Mouse (Mus musculus) liver, embryonic 15.5 days (tissue): ENCODE results near the gene Inpp4a. TPM values are rescaled to one million over a fixed set of nuclear protein-coding genes. Genes with fewer than 3 reads are reported as not detected.
A peak's percentile ranks its signal among the peaks of the same experiment; 100 is the strongest.

Experiments
- ATAC-seq: fragments of 200-750 bp; cut with Nextera tagmentation; 2 replicates; pipeline ENCODE4 v1.8.0; 2017; ENCODE audit warnings: moderate number of reproducible peaks, mild to moderate bottlenecking, moderate library complexity; ENCODE audit not compliant: insufficient read depth
- H3K27ac ChIP-seq: fragments of 300-500 bp; sonication (generic); replicated peaks from 2 replicates; pipeline ENCODE4 v1.5.1; 2015; ENCODE audit warnings: mild to moderate bottlenecking, inconsistent platforms
- H3K27me3 ChIP-seq: fragments of 300-500 bp; sonication (generic); 2 replicates; pipeline ENCODE4 v1.6.1; 2015; ENCODE audit warnings: mild to moderate bottlenecking, inconsistent platforms
- H3K36me3 ChIP-seq: fragments of 300-500 bp; sonication (generic); replicated peaks from 2 replicates; pipeline ENCODE4 v1.6.1; 2015; ENCODE audit warnings: moderate library complexity, mild to moderate bottlenecking, inconsistent platforms
- H3K4me1 ChIP-seq: fragments of 300-500 bp; sonication (generic); replicated peaks from 2 replicates; pipeline ENCODE4 v1.6.1; 2015; ENCODE audit warnings: inconsistent platforms
- H3K4me2 ChIP-seq: fragments of 300-500 bp; sonication (generic); 2 replicates; pipeline ENCODE4 v1.6.1; 2015; ENCODE audit warnings: moderate library complexity, mild to moderate bottlenecking, inconsistent platforms
- H3K4me3 ChIP-seq: fragments of 300-500 bp; sonication (generic); replicated peaks from 2 replicates; pipeline ENCODE4 v1.5.1; 2015; ENCODE audit warnings: mild to moderate bottlenecking, inconsistent platforms
- H3K9ac ChIP-seq: fragments of 300-500 bp; sonication (generic); 2 replicates; pipeline ENCODE4 v1.6.1; 2015; ENCODE audit warnings: moderate library complexity, mild to moderate bottlenecking, inconsistent platforms
- H3K9me3 ChIP-seq: fragments of 300-500 bp; sonication (generic); replicated peaks from 2 replicates; pipeline ENCODE4 v1.6.1; 2016; ENCODE audit warnings: inconsistent platforms
- WGBS: fragments of 180-500 bp; shearing (Covaris S2); methylation state at CpG from one replicate; pipeline ENCODE4 v1.1.7; 2015; ENCODE audit warnings: mixed read lengths; ENCODE audit not compliant: insufficient replicate concordance; 5-methylcytosine and 5-hydroxymethylcytosine counted together
- polyA plus RNA-seq: library from polyadenylated mRNA; unstranded; fragments of >200 nt; fragmentation: Nextera tagmentation; extraction: Ambion mirVana; gene quantifications from 2 replicates; pipeline ENCODE4 v1.2.1, GENCODE M21; 2015

Inpp4a gene
- polyA plus RNA-seq, 1 experiment from 2014 or later, result 4.4 TPM

- Histone ChIP-seq H3K4me1 (no peaks in the 10 kb centered on the region), H3K27me3 (no peaks in the 10 kb centered on the region), H3K27ac (no peak overlapping the region), H3K4me3 (no peak overlapping the region), H3K9ac (no peak overlapping the region), H3K36me3 (peaks cover 19% of the 10 kb centered on the region), H3K4me2 (no peak overlapping the region), H3K9me3 (no peaks in the 10 kb centered on the region)
- ATAC-seq, result no peak
- 47% methylated on average over 1 of the region's 1 CpGs for WGBS
Measured at GRCm38 (mm10) chr1:37415394-37415793, 115.7 kb downstream of the Inpp4a start.

- Histone ChIP-seq H3K4me1 (0 out of 2 replicates have a peak, but pooled peaks cover 4% of the 10 kb centered on the region), H3K27ac (no peak overlapping the region), H3K9me3 (no peaks in the 10 kb centered on the region), H3K9ac (no peak overlapping the region), H3K4me2 (no peak overlapping the region), H3K27me3 (no peaks in the 10 kb centered on the region), H3K4me3 (no peak overlapping the region), H3K36me3 (peaks cover 32% of the 10 kb centered on the region)
- 65% methylated on average over 1 of the region's 1 CpGs for WGBS
- ATAC-seq, result peak; percentile 62
Measured at GRCm38 (mm10) chr1:37419420-37419819, 119.8 kb downstream of the Inpp4a start.

GRCm38 (mm10) chr1:37427144-37427875 is 127.6 kb downstream of the Inpp4a start:
- H3K36me3 ChIP-seq, result peaks cover 38% of the 10 kb centered on the region
- H3K4me3 ChIP-seq, result no peak overlapping the region
- peaks cover 36% of the 10 kb centered on the region for H3K4me1 ChIP-seq
- no peak overlapping the region for H3K9ac ChIP-seq
- H3K9me3 ChIP-seq, result no peaks in the 10 kb centered on the region
- no peaks in the 10 kb centered on the region for H3K27me3 ChIP-seq
- ATAC-seq, result no peak
- no peak overlapping the region for H3K4me2 ChIP-seq
- 86% methylated on average over 8 of the region's 8 CpGs for WGBS
- H3K27ac ChIP-seq, result no peak overlapping the region; the same call in 1 of the 2 replicates

DNA sequence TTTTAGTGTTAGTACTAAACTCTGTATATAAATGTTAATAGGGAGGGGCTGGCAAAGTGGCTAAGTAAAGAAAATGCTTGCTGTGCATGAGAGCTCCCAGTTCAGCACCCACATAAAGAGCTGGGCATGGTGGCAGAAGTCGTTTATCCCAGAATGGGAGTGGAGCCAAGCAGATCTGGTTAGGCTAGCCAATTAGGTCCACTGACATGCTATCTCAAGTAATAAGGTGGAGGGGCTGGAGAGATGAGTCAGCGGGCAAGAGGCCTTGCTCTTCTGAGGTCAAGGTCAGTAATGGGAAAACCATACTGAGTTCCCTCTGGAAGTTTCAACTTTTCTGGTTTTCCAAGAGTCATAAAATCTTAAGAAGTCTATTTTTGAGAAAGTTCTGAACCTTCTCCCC is 129.2 kb downstream of the Inpp4a start:
- H3K27me3 ChIP-seq, result no peaks in the 10 kb centered on the region
- ATAC-seq, result no peak
- peak overlapping the region; percentile 86 for H3K9ac ChIP-seq
- peak overlapping the region; percentile 91 for H3K4me3 ChIP-seq
- H3K27ac ChIP-seq, result peak overlapping the region; percentile 92; the same call in 1 of the 2 replicates
- H3K4me1 ChIP-seq, result peaks cover 42% of the 10 kb centered on the region
- H3K36me3 ChIP-seq, result peaks cover 48% of the 10 kb centered on the region
- peak overlapping the region; percentile 82 for H3K4me2 ChIP-seq
- H3K9me3 ChIP-seq, result no peaks in the 10 kb centered on the region
- WGBS, result 28% methylated on average over 2 of the region's 2 CpGs

DNA sequence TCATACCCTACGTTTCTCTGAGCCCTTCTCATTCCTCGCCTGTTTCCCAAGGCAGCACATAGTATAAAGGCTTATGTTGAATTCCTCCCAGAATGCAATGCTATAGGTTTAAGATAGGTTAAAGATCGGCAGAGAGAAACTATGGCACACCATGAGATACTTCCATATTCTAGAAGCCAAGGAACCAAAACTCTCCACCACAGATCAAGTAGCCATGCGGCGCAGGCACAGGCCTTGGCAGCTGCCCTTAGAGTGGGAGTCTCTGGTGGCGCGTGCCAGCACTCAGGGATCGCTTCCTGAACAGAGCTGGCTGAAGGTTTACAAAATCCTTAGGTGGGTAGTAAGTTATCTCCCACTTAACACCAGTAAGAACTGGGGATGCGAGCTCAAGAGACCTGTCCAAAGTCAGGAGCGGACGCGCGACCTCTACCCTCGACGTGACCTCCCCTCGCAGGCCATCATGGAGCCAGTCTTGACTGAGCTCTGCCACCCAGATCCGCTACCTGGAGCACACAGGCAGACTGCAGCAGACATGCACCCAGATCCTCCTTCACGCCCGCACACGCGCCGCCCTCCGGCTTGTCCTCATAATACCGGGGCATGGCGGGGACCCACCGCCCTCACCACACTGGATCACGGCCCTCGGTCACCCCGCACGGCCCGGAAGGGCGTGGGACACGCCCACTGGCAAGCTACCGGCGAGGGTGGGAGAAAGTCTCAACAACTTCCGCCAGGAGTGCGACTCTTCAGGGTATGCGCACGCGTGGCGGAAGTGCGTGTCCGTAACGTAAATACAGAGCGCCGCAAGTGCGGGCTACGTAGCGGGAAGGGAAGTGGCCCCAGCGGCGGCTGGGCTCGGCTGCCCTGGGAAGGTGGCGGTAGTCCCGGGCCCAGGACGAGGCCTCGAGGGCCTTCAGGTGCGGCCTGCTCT is 130.0 kb downstream of the Inpp4a start, which contains the start of the genes Coa5 and Unc50:
Gene Coa5 (minus strand): TSS at position 738 of the 931 bp plus-strand sequence.
Gene Unc50 (plus strand): TSS at position 774 of the 931 bp plus-strand sequence.
- H3K27me3 ChIP-seq, result no peaks in the 10 kb centered on the region
- peak within 1 kb of the TSS; percentile 86 for H3K9ac ChIP-seq
- ATAC-seq, result peak; percentile 95
- peak within 1 kb of the TSS; percentile 91 for H3K4me3 ChIP-seq
- peak within 1 kb of the TSS; percentile 82 for H3K4me2 ChIP-seq
- H3K27ac ChIP-seq, result peak within 1 kb of the TSS; percentile 92
- H3K9me3 ChIP-seq, result no peaks in the 10 kb centered on the region
- H3K4me1 ChIP-seq, result peaks cover 42% of the 10 kb centered on the region
- under 1% methylated on average over 57 of the region's 57 CpGs for WGBS
- H3K36me3 ChIP-seq, result peaks cover 46% of the 10 kb centered on the region

DNA sequence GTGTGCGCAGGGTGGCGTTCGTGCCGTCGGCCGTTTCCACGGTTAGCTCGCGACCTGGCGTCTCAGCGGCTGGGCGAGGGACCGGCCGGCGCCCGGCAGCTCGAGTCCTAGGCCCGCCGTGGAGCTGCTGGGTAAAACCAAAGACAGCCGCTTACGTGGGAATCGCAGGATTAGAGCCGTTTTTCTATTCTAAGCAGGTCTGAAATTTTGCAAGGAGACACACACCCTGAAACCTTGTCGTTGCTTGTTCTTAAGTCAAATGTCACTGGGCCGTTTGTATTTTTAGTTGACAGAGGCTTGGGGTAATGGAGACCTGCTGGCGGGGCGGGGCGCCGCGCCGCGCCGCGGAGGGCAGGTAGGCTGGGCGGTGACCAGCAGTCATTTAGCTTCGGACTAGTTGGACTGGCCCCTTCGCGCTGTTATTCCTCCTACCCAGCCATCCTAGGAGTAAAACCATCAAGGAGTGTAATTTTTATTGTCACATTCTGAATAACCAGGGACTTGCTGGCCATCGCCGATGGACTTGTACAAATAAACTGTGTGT is 130.7 kb downstream of the Inpp4a start:
- Histone ChIP-seq H3K27ac (peak overlapping the region; percentile 92), H3K4me2 (peak overlapping the region; percentile 82), H3K27me3 (no peaks in the 10 kb centered on the region), H3K4me3 (peak overlapping the region; percentile 91), H3K36me3 (peaks cover 47% of the 10 kb centered on the region), H3K9ac (peak overlapping the region; percentile 86), H3K9me3 (no peaks in the 10 kb centered on the region), H3K4me1 (peaks cover 43% of the 10 kb centered on the region)
- peak; percentile 73 for ATAC-seq
- under 1% methylated on average over 40 of the region's 40 CpGs for WGBS

DNA sequence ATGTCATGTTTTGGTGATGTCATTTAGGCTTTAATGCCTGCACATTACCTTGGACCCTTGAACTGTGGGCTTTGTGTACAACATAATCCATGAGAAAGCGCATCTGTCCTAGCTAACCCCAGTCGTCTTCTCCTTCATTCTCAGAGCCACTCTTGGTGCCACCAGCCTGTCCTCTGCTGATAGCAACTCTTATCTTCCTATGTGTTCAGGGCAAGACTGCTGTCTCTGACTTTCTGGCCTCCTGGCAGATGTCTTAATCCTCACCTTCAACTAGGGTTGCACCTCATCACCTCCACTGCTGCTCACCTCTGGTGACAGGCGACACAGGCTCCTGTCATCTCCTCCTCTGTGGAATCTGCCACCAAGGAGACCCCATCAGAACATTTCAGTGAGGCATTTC is 136.8 kb downstream of the Inpp4a start:
- Histone ChIP-seq H3K4me2 (peak overlapping the region; percentile 46), H3K4me1 (peaks cover 32% of the 10 kb centered on the region), H3K4me3 (no peak overlapping the region; the same call in 1 of the 2 replicates), H3K9ac (no peak overlapping the region), H3K27me3 (no peaks in the 10 kb centered on the region), H3K27ac (peak overlapping the region; percentile 35), H3K9me3 (no peaks in the 10 kb centered on the region), H3K36me3 (peaks cover 79% of the 10 kb centered on the region)
- 38% methylated on average over 3 of the region's 3 CpGs for WGBS
- peak; percentile 87 for ATAC-seq

- Histone ChIP-seq H3K27me3 (no peaks in the 10 kb centered on the region), H3K9ac (no peak overlapping the region), H3K27ac (no peak overlapping the region), H3K4me3 (no peak overlapping the region), H3K9me3 (no peaks in the 10 kb centered on the region), H3K4me1 (peaks cover 14% of the 10 kb centered on the region), H3K4me2 (peak overlapping the region; percentile 18; the same call in 1 of the 2 replicates), H3K36me3 (peaks cover 26% of the 10 kb centered on the region)
- ATAC-seq, result no peak
- WGBS, result 67% methylated on average over 16 of the region's 16 CpGs
Measured at GRCm38 (mm10) chr1:37442848-37443835, 143.5 kb downstream of the Inpp4a start.

DNA sequence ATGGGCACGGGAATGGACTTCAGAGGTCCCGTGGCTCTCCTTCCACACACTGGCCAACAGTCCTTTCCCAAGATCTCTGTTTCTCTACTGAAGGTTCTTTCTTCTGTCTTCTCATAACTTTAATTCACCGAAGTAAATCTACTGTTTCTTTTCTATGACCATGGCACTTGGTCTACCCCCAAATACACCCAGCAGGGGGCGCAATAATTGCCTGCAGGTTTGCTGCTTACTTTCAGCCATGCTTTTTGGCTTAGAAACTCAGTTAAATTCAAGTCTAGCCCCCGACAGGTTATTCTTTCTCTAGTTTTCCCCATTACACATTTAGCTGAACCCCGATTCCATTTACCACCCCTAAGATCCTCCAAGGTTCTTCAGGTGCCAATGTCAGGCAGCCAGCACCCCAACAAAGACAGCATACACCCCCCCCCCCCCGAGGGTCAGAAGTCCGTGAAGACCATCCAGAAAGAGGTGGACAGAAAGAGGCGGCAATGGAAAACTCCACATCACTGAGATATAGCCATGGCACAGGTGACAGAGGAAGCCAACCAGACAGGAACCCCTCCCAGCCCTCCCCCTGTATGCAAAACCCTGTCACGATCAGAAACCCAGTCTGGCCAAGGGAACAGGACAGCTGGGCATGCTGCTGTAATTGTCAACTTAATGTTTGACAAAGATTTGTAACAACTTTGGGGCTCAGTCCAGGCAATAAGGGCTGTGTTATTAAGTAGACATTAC is 148.9 kb downstream of the Inpp4a start:
- 62% methylated on average over 10 of the region's 10 CpGs for WGBS
- Histone ChIP-seq H3K4me1 (peaks cover 1% of the 10 kb centered on the region), H3K27ac (no peak overlapping the region), H3K4me3 (no peak overlapping the region), H3K9me3 (no peaks in the 10 kb centered on the region), H3K36me3 (no peaks in the 10 kb centered on the region), H3K9ac (no peak overlapping the region), H3K27me3 (no peaks in the 10 kb centered on the region), H3K4me2 (no peak overlapping the region)
- ATAC-seq, result no peak
